Mouse (Mus musculus) forelimb bud, embryonic 11.5 days (tissue): ENCODE data around the gene Src.

ENCODE experiments used
- DNase-seq: peaks from one replicate; pipeline ENCODE4 v3.0.0-alpha.2; 2012; ENCODE audit warnings: low read depth, low spot score

The Src gene

DNA sequence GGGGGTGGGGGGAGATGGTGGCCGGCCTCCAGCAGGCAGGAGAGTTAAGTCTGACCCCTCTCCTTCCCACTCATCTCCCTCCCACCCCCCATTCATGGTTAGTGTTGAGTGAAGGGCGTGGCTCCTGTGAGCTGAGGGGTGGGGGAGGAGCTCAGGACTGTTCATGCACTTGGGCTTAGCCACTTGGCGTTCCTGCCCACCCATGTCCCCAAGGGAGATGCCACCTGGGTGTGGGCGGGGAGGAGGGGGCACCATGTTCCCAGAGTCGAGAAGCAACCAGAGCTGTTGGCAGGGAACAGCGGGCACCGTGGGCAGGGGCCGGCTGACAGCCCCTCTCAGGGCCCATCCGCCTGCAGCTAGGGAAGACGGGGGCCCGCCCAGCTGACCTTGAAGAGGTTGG is 18.3 kb downstream of the Src start:
- no peak for DNase-seq

DNA sequence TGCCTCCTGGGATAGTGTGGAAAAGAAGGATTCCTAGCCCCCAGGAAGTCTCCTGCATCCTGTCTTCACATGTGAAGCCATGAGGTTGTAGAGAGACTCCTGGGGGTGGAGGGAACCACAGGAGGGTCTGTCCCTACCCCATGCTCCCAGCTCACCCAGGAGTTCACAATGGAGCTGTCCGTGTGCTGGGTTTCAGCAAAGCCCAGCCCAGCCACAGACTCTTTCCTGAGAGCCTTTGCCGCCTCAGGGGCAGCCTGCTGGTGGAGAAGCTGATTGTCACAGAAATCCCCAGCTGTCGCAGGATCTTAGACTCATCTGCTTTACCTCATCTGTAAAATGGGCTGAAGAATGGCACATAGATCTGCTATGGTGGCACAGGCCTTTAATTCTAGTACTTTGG is 18.9 kb downstream of the Src start:
- no peak for DNase-seq

DNA sequence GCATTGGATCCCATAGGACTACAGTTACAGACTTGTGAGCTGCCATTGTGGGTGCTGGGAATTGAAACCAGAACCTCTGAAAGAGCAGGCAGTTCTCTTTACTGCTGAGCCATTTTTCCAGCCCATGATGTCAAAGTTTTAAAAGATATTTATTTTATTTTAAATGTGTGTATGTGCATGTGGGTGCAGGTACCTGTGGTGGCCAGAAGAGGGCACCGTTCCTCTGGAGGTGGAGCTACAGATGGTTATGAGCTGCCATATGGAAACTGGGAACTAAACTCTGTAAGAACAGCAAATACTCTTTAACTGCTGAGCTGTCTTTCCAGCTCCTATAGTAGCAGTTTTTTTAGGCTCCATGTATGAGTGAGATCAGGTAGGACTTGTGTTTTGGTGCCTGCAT is 23.1 kb downstream of the Src start:
- DNase-seq, result no peak

DNA sequence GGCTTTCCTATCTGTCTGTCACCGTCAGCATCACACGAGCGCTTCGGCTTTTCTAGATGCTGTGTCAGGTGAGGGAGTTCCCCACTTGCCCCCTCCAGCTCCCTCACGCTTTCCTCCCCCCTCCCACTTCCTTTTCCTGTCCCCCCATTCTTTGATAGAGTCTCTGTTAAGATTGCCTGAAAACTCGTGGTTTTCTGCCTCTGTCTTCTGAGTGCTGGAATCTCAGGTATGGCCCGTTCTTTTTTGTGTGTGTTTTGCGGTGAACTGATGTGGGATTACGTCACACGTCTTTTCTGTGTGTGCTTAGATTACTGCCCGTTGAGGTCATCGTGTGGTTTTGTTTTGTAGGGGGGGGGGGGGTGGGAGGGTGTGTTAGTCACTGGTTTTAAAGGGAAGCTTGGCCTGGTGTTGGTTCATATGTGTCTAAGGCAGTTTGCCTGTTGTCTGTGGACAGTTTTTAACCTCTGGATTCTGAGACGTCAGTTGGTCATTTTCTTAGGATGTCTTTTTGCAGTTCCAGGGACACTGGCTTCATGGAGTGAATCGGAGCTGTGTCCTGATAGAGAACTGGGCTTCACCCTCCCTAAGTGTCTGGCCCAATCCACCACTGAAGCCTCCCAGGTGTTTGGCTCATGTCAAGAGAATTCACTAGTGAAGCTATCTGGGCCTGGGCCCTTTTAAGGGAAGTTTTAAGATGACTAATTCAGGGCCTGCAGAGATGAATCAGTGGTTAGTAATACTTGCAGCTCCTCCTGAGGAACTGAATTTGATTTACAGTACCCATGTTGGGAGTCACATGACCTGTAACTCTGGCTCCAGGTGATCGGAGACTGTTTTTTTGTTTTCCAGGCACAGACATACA is 29.3 kb downstream of the Src start:
- no peak for DNase-seq

DNA sequence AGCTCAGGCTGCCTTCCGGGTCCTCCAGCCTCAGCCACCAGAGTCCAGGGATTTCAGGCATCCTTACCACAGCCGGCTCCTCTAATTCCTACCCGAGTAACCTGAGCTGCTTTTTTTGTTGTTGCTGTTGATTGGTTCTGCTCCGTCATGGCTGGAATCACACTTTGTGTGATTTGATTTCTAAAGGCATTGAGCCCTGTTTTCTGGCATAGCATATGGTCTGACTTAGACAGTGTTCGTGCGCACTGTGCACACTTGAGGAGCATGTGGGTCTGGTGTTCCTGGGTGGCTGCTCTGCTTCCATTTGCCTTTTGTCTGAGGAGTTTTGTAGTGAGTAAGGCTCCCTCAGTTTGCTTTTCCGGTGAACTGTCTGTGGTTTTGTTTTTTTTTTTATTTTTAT is 30.1 kb downstream of the Src start:
- DNase-seq, result no peak

DNA sequence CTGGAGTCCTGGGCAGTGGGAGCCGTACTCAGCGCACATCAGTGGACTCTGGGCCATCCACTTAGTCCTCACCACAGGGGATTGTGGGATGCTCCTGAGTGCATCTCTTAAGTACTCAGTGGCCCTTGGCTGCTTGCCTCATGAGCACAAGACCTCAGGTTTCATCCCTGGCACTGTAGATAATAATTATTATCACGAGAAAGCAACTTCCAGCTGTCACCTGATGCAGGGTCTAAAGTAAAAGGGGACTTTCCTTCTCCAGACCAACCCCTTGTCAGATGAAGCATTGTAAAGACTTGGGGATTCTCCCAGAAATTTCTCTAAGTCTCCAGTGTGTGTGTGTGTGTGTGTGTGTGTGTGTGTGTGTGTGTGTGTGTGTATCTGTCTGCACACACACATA is 32.7 kb downstream of the Src start:
- no peak for DNase-seq

DNA sequence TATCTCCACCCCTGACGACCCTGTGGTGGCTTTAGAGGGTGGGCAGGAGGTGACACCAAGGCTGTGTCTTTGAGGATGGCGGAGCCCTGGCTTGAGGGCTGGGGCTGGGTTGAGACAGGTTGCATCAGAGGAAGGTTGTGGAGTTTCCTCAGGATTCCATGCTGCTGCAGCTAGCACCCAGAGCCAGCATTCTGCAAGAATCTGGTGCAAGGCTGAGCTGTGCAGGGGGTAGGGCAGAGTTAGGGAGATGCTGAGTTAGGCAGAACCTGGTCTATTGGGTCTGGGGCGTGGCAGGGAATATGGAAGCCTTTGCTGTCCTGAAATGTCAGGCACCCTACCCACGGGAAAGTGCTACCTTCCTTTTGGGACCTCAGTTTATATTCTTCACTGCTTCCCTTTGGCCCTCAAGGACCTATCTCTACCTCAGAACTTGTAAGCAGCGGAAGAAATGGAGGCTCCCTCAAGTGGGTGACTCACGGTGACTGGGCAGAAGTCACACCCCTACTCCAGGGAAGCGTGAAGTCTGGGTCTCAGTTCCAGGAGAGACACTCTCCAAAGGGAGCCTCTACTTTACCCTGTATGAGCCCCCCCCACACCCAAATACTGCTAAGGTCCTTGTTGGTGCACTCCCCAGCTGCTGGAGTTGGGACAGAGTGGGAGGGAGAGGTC is 33.3 kb downstream of the Src start:
- DNase-seq, result no peak

DNA sequence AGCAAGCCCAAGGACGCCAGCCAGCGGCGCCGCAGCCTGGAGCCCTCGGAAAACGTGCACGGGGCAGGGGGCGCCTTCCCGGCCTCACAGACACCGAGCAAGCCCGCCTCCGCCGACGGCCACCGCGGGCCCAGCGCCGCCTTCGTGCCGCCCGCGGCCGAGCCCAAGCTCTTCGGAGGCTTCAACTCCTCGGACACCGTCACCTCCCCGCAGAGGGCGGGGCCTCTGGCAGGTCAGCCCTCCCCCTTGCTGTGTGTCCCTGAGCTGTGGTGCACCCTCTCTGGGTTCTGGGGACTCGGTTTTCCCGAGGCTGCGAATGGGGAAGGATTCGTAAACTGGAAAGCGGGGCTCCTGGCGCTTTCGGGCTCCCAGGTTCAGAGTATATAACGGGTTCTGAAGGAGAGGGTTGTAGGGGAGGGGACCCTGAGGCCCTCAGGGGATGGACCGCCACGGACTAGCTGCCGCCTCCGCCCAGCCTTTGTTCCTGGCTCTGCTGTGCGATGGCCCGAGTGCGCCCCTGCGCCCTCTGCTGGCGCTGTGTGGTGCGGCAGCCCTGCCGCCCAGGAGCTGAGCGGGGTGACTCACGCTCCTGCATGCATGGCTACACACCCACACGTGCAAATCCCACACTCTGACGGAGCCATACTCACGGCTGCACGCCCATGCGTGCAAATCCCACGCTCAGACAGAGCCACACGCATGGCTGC is 39.0 kb downstream of the Src start:
- peak; percentile 94 for DNase-seq

DNA sequence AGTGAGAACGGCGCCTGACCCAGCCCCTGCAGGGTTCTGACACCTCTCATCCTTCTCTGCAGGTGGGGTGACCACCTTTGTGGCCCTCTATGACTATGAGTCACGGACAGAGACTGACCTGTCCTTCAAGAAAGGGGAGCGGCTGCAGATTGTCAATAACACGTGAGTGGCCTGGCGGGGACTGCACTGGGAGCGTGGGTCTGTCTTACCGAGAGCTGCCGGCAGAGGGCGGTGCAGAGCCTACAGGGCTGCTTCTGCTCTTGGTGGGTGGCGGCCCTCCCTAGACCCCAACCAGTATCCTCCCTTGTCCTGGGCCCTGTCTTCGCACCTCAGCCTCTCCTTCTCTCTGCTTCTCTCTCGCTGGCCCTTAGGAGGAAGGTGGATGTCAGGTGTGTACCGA is 40.2 kb downstream of the Src start:
- DNase-seq, result peak; percentile 75

DNA sequence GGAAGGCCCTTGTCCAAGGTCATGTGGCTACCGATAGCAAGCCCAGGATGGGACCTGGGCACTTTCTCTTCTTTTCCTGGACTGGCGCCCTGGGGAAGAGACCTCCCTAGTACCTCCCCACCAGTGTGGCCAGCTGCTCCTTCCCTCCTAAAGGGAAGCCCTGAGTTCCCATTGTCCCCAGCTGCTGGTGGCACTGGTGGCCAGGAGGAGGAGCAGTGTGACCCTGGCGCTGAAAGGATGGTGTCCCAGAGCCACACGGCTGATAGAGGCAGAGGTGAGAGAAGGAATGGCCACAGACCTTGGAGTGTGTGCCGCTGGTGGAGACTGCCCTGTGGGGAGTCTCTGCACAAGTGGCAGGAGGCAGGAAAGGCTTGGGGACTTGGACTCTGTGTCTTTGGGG is 41.5 kb downstream of the Src start:
- DNase-seq, result no peak

DNA sequence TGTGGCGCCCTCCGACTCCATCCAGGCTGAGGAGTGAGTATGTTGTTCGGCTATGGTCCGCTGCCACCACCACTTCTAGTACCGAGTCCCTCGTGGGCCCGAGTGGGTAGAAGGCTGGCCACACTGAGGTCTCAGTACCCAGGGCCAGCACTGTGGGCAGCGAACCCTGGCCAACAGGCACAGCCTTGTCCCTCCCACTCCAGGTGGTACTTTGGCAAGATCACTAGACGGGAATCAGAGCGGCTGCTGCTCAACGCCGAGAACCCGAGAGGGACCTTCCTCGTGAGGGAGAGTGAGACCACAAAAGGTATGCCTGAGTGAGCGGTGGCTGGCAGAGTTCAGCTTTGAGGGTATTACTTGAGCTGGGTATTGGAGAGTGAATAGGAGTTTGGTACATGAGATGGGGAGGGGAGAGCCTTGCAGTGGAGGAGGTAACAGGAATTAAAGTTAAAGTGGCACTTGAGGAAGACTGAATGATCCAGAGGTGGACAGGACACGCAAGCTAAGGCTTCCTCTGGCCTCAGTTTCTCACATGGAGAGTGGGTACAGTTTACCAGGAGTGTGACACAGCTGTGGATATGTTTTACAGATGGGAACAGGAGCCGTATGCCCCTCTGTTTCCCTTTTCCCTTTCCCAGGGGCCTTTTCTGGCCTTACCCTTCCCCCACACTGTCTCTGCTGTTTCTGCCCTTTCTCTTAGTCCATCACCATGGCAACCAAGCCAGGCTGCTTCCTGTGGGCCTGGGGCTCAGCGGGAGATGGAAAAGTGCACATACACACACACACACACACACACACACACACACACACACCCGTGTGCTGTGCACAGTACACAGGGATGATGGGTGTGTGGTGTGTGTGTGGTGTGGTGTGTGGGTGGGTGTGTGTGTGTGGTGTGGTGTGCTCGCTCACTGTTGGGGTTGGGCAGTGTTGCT is 44.8 kb downstream of the Src start:
- DNase-seq, result peak; percentile 95

DNA sequence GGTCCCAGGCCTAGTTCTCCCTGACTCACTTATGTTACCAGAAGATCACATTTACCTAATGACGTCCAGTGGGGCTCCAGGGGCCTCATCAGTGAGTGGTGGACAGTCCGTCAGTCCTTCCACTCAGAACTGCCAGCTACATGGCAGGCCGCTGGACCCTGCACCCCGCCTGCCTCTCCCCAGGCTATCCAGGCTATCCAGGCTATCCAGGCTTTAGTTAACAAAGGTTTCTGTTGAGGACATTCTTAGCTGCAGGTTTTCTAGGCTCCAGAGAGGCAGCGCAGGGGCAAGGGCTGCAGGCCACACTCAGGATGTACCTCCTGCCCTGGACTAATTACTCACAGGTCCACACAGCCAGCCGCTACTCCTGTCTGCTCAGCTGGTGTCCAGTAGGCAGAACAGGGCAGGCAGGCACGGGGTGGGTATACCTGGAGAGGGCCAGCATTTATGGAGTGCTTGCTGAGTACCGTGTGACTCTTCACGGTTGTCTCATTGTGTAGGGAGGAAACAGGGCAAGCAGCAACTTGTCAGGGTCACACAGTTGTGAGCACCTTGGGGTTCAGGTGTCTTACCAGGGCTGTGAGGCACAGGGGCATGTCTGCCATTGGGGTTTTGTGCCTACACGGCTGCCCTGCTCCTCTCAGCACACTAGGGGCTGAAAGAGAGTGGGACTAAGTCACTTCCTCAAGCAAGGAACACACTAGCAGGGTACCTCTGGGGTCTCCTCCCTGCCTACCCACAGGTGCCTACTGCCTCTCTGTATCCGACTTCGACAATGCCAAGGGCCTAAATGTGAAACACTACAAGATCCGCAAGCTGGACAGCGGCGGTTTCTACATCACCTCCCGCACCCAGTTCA is 45.9 kb downstream of the Src start:
- no peak for DNase-seq

DNA sequence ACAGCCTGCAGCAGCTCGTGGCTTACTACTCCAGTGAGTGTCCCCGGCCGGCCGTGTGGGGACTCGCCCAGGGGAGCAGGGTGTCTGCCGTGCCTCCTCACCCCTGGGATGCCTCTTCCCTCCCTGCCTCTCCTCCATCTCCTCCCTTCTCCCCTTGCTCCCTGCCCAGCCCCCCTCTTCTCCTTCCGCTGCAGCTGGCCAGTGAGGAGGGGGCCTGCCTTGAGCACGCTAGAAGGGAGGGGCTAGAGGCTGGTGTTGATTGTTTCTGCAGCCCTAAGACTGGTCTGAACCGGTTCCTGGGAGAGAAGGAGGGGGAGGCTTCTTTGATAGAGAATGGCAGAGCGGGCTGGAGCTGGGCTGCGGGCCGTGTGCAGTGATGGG is 46.5 kb downstream of the Src start:
- peak; percentile 94 for DNase-seq

DNA sequence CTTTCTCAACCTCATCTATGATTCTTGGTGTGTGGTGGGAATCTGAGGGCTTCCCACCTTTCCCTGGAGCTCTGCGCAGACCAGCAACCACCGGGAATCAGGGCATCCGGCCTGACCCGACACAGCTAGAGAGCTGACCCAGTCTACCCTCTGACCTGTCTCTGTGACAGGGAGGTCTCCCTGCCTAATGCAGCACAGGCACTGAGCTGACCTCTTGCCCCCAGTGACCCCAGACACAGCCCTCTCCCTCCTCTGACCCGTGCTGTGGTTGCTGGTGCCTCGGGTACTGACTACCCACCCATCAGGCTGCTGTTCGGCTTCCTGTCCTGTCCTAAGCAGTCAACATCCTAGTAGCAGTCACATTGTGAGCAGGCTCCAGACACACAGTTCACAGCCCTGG is 48.6 kb downstream of the Src start:
- DNase-seq, result no peak

DNA sequence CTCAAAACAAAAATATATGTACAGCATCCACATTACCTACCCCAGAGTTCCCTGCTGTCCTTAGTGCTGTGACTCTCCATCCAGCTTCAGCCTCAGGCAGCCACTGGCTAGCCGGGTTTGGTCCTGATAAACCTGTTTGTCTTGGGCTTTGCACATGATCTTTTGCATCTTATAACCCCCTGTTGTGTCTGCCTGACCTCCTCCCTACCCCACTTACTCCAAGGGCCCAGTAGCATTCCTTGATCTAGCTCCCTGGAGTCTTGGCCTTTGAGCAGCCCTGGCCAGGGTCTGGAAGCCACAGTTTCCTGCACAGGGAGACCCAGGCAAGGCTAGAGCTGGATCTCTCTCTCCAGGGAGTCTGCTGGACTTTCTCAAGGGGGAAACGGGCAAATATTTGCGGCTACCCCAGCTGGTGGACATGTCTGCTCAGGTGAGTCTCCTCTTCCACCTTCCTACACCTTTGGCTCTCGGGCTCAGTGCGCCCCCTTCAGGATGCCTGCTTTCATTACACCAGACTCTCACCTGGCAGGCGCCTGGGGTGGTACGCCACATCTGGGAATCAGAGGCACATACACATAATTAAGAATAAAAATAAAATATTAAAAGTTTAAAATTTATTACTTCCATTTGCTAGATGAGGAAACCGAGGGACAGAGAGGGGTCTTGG is 50.0 kb downstream of the Src start:
- DNase-seq, result no peak

DNA sequence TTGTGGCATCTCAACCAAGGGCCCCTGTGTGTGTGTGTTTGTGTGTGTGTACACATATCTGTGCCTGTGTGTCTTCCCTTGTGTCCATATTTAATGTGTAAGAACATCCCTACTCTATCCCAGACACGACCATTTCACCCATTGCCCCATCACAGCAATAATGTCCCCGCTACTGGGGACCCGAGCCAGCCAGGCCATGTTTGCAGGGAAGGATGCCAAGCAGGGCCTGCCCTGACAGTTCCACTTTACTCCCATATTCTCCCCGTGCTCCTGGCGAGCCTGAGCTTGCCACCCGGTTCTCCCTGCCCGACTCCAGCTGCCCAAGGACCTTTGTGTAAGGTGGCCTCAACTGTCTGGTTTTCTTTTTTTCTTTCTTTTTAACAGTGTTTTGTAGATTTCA is 53.0 kb downstream of the Src start:
- no peak for DNase-seq

DNA sequence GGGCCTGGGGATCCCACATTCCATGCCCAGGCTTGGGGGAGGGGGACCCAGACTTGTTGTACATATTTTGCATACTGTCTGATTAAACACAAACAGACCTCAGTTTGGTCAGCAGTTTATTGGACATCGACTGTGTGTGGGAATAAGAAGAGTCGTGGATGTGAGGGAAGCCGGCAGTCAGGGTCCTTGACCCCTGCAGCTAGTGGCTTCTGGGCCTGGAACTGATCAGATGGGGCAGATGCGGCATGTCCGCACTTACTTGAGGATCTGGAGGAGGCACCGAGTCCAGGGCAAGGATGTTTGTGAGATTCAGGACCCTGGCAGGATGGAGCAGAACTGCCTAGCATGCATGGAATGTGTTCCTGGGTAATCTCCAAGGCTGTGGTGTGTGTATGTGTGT is 53.5 kb downstream of the Src start:
- DNase-seq, result no peak

DNA sequence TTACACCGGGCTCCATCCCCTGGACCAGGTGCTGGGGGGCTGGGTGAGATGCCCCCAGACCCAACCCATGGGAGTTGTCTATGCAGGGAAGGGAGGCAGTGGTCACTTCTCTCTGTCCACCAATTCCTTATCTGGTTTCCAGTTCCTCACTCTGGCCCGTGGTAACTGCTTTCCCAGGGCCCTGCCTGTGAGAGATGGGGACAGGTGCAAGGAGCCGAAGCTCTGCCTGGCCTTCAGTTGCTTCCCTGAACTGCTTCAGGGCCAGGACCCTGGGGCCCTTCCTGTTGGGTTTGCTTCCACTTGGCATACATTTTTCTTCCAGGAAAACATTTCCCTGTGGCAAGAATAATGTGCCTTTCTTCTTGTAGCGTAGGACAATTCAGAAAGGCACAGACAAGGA is 54.2 kb downstream of the Src start:
- no peak for DNase-seq

DNA sequence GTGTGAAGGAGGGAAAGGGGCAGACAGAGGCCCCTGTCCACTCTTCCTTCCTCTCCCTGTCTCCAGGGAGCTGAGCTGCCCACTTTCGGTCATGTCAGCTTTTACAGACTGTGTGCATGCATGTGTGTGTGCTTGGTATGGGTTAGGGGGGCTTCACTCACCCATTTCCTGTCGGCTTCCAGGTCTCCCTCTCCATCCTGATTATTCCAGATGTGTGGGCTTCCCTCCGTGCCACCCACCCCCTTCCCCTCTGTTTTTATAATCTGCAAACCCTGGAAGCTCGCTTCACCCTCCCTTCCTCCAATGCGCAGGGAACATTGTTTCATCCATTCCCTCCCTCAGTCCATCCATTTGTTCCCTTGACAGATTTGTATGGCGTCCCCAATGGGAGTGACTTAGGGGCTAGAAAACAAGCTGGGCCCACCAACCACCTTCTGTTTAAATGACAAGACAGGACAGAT is 56.1 kb downstream of the Src start:
- peak; percentile 55 for DNase-seq
